10 mouse cellular contexts compared by ENCODE assay signal in genomic region chr17:46083381-46083780, GRCm38 (mm10). TPM values are rescaled to one million over a fixed set of nuclear protein-coding genes. Genes with fewer than 3 reads are reported as not detected.
DNase-seq lines count a peak whose midpoint lies in the region; ATAC-seq and TF ChIP-seq lines count a peak whose summit lies in the region.
"Had no signal": no experiment of that assay in that cellular context is flagged by ENCODE, and none has a peak within 500 bp of the region (broad histone marks: within the 10 kb centered on the region; RNA-seq: fewer than 3 reads in every experiment).

No protein-coding gene starts in this region.

- H3K9ac ChIP-seq in heart, embryonic 12.5 days, result no peak overlapping the region
- no peak overlapping the region for H3K9ac ChIP-seq in kidney, embryonic 14.5 days (ENCODE audit: low read depth, low read length)
- no peak overlapping the region for H3K9ac ChIP-seq in limb, embryonic 12.5 days (replicated peaks)
- H3K9ac ChIP-seq: liver, embryonic 13.5 days; neural tube, embryonic 12.5 days had no signal

- no peak overlapping the region for H3K4me3 ChIP-seq in heart, embryonic 12.5 days
- no peak overlapping the region for H3K4me3 ChIP-seq in kidney, embryonic 14.5 days (ENCODE audit: low read length)
- H3K4me3 ChIP-seq in embryonic facial prominence, embryonic 10.5 days, result no peak overlapping the region
- H3K4me3 ChIP-seq in limb, embryonic 12.5 days (replicated peaks), result no peak overlapping the region
- no peak overlapping the region for H3K4me3 ChIP-seq in layer of hippocampus, adult 2 months
- H3K4me3 ChIP-seq: liver, embryonic 13.5 days; neural tube, embryonic 12.5 days had no signal

- H3K4me1 ChIP-seq in heart, embryonic 12.5 days (replicated peaks), result peaks cover 53% of the 10 kb centered on the region
- H3K4me1 ChIP-seq in kidney, embryonic 14.5 days (ENCODE audit: control insufficient read depth, insufficient read depth, low read length), result peaks cover 39% of the 10 kb centered on the region
- H3K4me1 ChIP-seq in embryonic facial prominence, embryonic 10.5 days, result peaks cover 74% of the 10 kb centered on the region
- peaks cover 51% of the 10 kb centered on the region for H3K4me1 ChIP-seq in limb, embryonic 12.5 days (replicated peaks)
- H3K4me1 ChIP-seq: liver, embryonic 13.5 days had no signal

- H3K27me3 ChIP-seq in heart, embryonic 12.5 days (replicated peaks), result no peaks in the 10 kb centered on the region; the same call in 1 of the 2 replicates
- no peaks in the 10 kb centered on the region for H3K27me3 ChIP-seq in kidney, embryonic 14.5 days (ENCODE audit: control insufficient read depth, insufficient read depth, low read length)
- H3K27me3 ChIP-seq in embryonic facial prominence, embryonic 10.5 days (replicated peaks; ENCODE audit: low read depth, poor library complexity, severe bottlenecking), result no peaks in the 10 kb centered on the region
- no peaks in the 10 kb centered on the region for H3K27me3 ChIP-seq in limb, embryonic 12.5 days

- no peak for DNase-seq in heart, adult 9 months (ENCODE audit: low spot score in 2 of 2)
- DNase-seq in kidney, postnatal 4 days, result no peak
- no peak for DNase-seq in embryonic facial prominence, embryonic 10.5 days (ENCODE audit: low spot score)
- DNase-seq in layer of hippocampus, adult 2 months (ENCODE audit: low spot score in 2 of 2), result no peak
- DNase-seq: liver, embryonic 13.5 days had no signal

- H3K9me3 ChIP-seq in heart, embryonic 12.5 days (replicated peaks), result no peaks in the 10 kb centered on the region
- H3K9me3 ChIP-seq in kidney, embryonic 14.5 days (ENCODE audit: control insufficient read depth, low read length), result 0 out of 2 replicates have a peak, but pooled peaks cover 3% of the 10 kb centered on the region
- no peaks in the 10 kb centered on the region for H3K9me3 ChIP-seq in embryonic facial prominence, embryonic 10.5 days
- 0 out of 2 replicates have a peak, but pooled peaks cover 6% of the 10 kb centered on the region for H3K9me3 ChIP-seq in limb, embryonic 12.5 days
- H3K9me3 ChIP-seq: liver, embryonic 13.5 days had no signal

- ATAC-seq in heart, embryonic 12.5 days (ENCODE audit: insufficient number of reproducible peaks, low FRiP score), result no peak
- no peak for ATAC-seq in kidney, embryonic 14.5 days (ENCODE audit: low FRiP score, low TSS enrichment)
- no peak for ATAC-seq in limb, embryonic 12.5 days (ENCODE audit: insufficient number of reproducible peaks, insufficient read depth, low FRiP score, low TSS enrichment, low read depth)
- ATAC-seq in megakaryocyte-erythroid progenitor cell, adult 5-6 weeks (replicated peaks; ENCODE audit: low FRiP score, low TSS enrichment, poor library complexity, severe bottlenecking), result no peak

- H3K36me3 ChIP-seq in heart, embryonic 12.5 days, result no peaks in the 10 kb centered on the region
- H3K36me3 ChIP-seq in kidney, embryonic 14.5 days (ENCODE audit: control insufficient read depth, insufficient read depth, low read length), result no peaks in the 10 kb centered on the region
- no peaks in the 10 kb centered on the region for H3K36me3 ChIP-seq in embryonic facial prominence, embryonic 10.5 days (replicated peaks)
- H3K36me3 ChIP-seq in limb, embryonic 12.5 days, result no peaks in the 10 kb centered on the region
- H3K36me3 ChIP-seq: liver, embryonic 13.5 days; neural tube, embryonic 12.5 days had no signal

- 72% methylated on average over 3 of the region's 3 CpGs for WGBS in heart, embryonic 12.5 days
- WGBS in kidney, embryonic 14.5 days, result 82% methylated on average over 3 of the region's 3 CpGs
- 83% methylated on average over 3 of the region's 3 CpGs for WGBS in embryonic facial prominence, embryonic 10.5 days
- 80% methylated on average over 3 of the region's 3 CpGs for WGBS in limb, embryonic 12.5 days

- H3K4me2 ChIP-seq in heart, embryonic 12.5 days, result peak overlapping the region; percentile 61
- peak overlapping the region; percentile 25; the same call in 1 of the 2 replicates for H3K4me2 ChIP-seq in kidney, embryonic 14.5 days (replicated peaks; ENCODE audit: low read depth, low read length)
- H3K4me2 ChIP-seq in limb, embryonic 12.5 days, result peak overlapping the region; percentile 53; the same call in 1 of the 2 replicates
- H3K4me2 ChIP-seq: liver, embryonic 13.5 days had no signal

- TF ChIP-seq CTCF in layer of hippocampus, adult 2 months (conservative IDR thresholded peaks at IDR 0.05), result no peak

- no peak overlapping the region for H3K27ac ChIP-seq in heart, embryonic 12.5 days (ENCODE audit: poor library complexity, severe bottlenecking)
- H3K27ac ChIP-seq in kidney, embryonic 14.5 days (ENCODE audit: low read depth, low read length), result no peak overlapping the region; the same call in 1 of the 2 replicates
- peak overlapping the region; percentile 84; the same call in 1 of the 2 replicates for H3K27ac ChIP-seq in embryonic facial prominence, embryonic 10.5 days (replicated peaks)
- H3K27ac ChIP-seq in limb, embryonic 12.5 days, result peak overlapping the region; percentile 91; the same call in 1 of the 2 replicates
- H3K27ac ChIP-seq in layer of hippocampus, adult 2 months, result no peak overlapping the region
- H3K27ac ChIP-seq: liver, embryonic 13.5 days; neural tube, embryonic 12.5 days had no signal

RNA-seq across cellular contexts. Expression of gene Mrps18a, which starts 27.4 kb away (rescaled TPM):
- polyA plus RNA-seq in heart, embryonic 12.5 days (2016; fragmentation: Nextera tagmentation; extraction: Ambion mirVana), result 121 and 125 TPM in 2 replicates
- polyA plus RNA-seq in kidney, embryonic 14.5 days (2014; fragmentation: Nextera tagmentation; extraction: Ambion mirVana), result 149 and 164 TPM in 2 replicates
- polyA plus RNA-seq in embryonic facial prominence, embryonic 10.5 days (2016; fragmentation: Nextera tagmentation; extraction: Ambion mirVana), result 152 and 154 TPM in 2 replicates
- 143 and 144 TPM in 2 replicates for polyA plus RNA-seq in limb, embryonic 12.5 days (2016; fragmentation: Nextera tagmentation; extraction: Ambion mirVana)
- total RNA-seq in megakaryocyte-erythroid progenitor cell, adult 5-6 weeks (2014; fragmentation: Nextera tagmentation), result 67.8 and 89.9 TPM in 2 replicates
- 39.1 and 50.0 TPM in 2 replicates for total RNA-seq in megakaryocyte-erythroid progenitor cell, adult 5-6 weeks (2017)
- 10 to 100 TPM; 81.1 to 82.5 TPM for total RNA-seq in layer of hippocampus, adult 2 months (2021)

RNA-seq across cellular contexts. Expression of gene Vegfa, which starts 51.2 kb away (rescaled TPM):
- polyA plus RNA-seq in heart, embryonic 12.5 days (2016; fragmentation: Nextera tagmentation; extraction: Ambion mirVana), result 6.5 and 6.9 TPM in 2 replicates
- polyA plus RNA-seq in kidney, embryonic 14.5 days (2014; fragmentation: Nextera tagmentation; extraction: Ambion mirVana), result 8.2 and 10.1 TPM in 2 replicates
- polyA plus RNA-seq in embryonic facial prominence, embryonic 10.5 days (2016; fragmentation: Nextera tagmentation; extraction: Ambion mirVana), result 2.1 and 2.3 TPM in 2 replicates
- 6.2 TPM in 2 replicates for polyA plus RNA-seq in limb, embryonic 12.5 days (2016; fragmentation: Nextera tagmentation; extraction: Ambion mirVana)
- total RNA-seq in megakaryocyte-erythroid progenitor cell, adult 5-6 weeks (2014; fragmentation: Nextera tagmentation), result 8.8 and 12.5 TPM in 2 replicates
- 15.2 and 17.2 TPM in 2 replicates for total RNA-seq in megakaryocyte-erythroid progenitor cell, adult 5-6 weeks (2017)
- 10 to 100 TPM; 76.3 to 77.9 TPM for total RNA-seq in layer of hippocampus, adult 2 months (2021)

Comparison
In these comparisons a context has a peak if more than half of its experiments do, and no peak if none do; other contexts are left out.
1. H3K27ac ChIP-seq: peak in embryonic facial prominence, embryonic 10.5 days (single experiment) and limb, embryonic 12.5 days (single experiment); none in heart, embryonic 12.5 days (single experiment), kidney, embryonic 14.5 days (single experiment) and layer of hippocampus, adult 2 months (single experiment).
2. Peak in every context shown above with its lines, with median percentiles within 50 percentile points of each other: H3K4me2 ChIP-seq.